Mouse (Mus musculus): ENCODE data around the gene Ap1m2. TPM values are rescaled to one million over a fixed set of nuclear protein-coding genes. Genes with fewer than 3 reads are reported as not detected.
"Not testable (repeated sequence)": the region's sequence is repeated elsewhere in the genome, so short reads cannot be mapped to it uniquely, and the experiment has no call there.

The Ap1m2 gene
- polyA plus RNA-seq, 1 experiment, result 2.5 TPM

GRCm38 (mm10) chr9:21329041-21329440 is 16.9 kb upstream of the Ap1m2 start:
- Histone ChIP-seq H3K4me3 (ENCODE audit: insufficient read depth, low read length) (no peak overlapping the region), H3K4me1 (ENCODE audit: control insufficient read depth, insufficient read depth, low read length) (no peaks in the 10 kb centered on the region), H3K27ac (ENCODE audit: insufficient read depth, low read length) (no peak overlapping the region)
- TF ChIP-seq CTCF (IDR thresholded peaks at IDR 0.05; ENCODE audit: extremely low read depth, insufficient read depth, low read length), result no peak
- no peak for TF ChIP-seq POLR2A (IDR thresholded peaks at IDR 0.05; ENCODE audit: extremely low read depth, insufficient read depth, low read length)

GRCm38 (mm10) chr9:21328041-21328440 is 15.9 kb upstream of the Ap1m2 start:
- TF ChIP-seq POLR2A (IDR thresholded peaks at IDR 0.05; ENCODE audit: extremely low read depth, insufficient read depth, low read length) (no peak), CTCF (IDR thresholded peaks at IDR 0.05; ENCODE audit: extremely low read depth, insufficient read depth, low read length) (no peak)
- no peaks in the 10 kb centered on the region for H3K4me1 ChIP-seq (ENCODE audit: control insufficient read depth, insufficient read depth, low read length)

GRCm38 (mm10) chr9:21327569-21327968 is 15.4 kb upstream of the Ap1m2 start:
- Histone ChIP-seq H3K27ac (ENCODE audit: insufficient read depth, low read length) (no peak overlapping the region), H3K4me1 (ENCODE audit: control insufficient read depth, insufficient read depth, low read length) (no peaks in the 10 kb centered on the region), H3K4me3 (ENCODE audit: insufficient read depth, low read length) (no peak overlapping the region)
- TF ChIP-seq POLR2A (IDR thresholded peaks at IDR 0.05; ENCODE audit: extremely low read depth, insufficient read depth, low read length) (no peak), CTCF (IDR thresholded peaks at IDR 0.05; ENCODE audit: extremely low read depth, insufficient read depth, low read length) (no peak)

More at GRCm38 (mm10) chr9:21328041-21328440, 15.9 kb upstream of the Ap1m2 start:
- Histone ChIP-seq H3K27ac (ENCODE audit: insufficient read depth, low read length) (no peak overlapping the region), H3K4me3 (ENCODE audit: insufficient read depth, low read length) (no peak overlapping the region)

- Histone ChIP-seq H3K4me1 (ENCODE audit: control insufficient read depth, insufficient read depth, low read length) (no peaks in the 10 kb centered on the region), H3K27ac (ENCODE audit: insufficient read depth, low read length) (no peak overlapping the region), H3K4me3 (ENCODE audit: insufficient read depth, low read length) (no peak overlapping the region)
- TF ChIP-seq POLR2A (IDR thresholded peaks at IDR 0.05; ENCODE audit: extremely low read depth, insufficient read depth, low read length), result no peak
- TF ChIP-seq CTCF (IDR thresholded peaks at IDR 0.05; ENCODE audit: extremely low read depth, insufficient read depth, low read length), result no peak
These were observed 12.1 kb upstream of the Ap1m2 start for GRCm38 (mm10) chr9:21324269-21324668.

- H3K4me1 ChIP-seq (ENCODE audit: control insufficient read depth, insufficient read depth, low read length); H3K27ac ChIP-seq (ENCODE audit: insufficient read depth, low read length): not testable (repeated sequence)
- H3K4me3 ChIP-seq (ENCODE audit: insufficient read depth, low read length), result peak overlapping the region; percentile 88; the same call in 1 of the 2 replicates
These were observed 10.8 kb upstream of the Ap1m2 start for GRCm38 (mm10) chr9:21322917-21323297.

GRCm38 (mm10) chr9:21322211-21322916 is 10.2 kb upstream of the Ap1m2 start:
- TF ChIP-seq CTCF (IDR thresholded peaks at IDR 0.05; ENCODE audit: extremely low read depth, insufficient read depth, low read length), result no peak
- no peak for TF ChIP-seq POLR2A (IDR thresholded peaks at IDR 0.05; ENCODE audit: extremely low read depth, insufficient read depth, low read length)
- Histone ChIP-seq H3K4me3 (ENCODE audit: insufficient read depth, low read length) (peak overlapping the region; percentile 88), H3K27ac (ENCODE audit: insufficient read depth, low read length) (no peak overlapping the region), H3K4me1 (ENCODE audit: control insufficient read depth, insufficient read depth, low read length) (no peaks in the 10 kb centered on the region)

DNA sequence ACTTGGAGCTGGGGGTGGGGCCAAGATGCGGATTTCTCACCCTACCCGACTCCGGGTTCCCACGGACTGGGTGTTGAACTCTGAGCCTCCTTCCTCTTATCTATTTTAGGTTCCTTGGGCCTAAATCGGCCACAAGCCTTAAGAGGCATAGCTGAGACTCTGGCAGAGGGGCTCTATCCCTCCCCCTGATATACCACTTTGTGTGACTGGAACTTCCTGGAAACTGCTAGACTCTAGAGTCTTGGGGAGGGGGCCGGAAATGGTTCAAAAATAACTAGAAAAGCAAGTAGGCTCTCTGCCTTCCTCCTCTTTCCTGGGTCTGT is 9.3 kb upstream of the Ap1m2 start:
- Histone ChIP-seq H3K4me3 (ENCODE audit: insufficient read depth, low read length) (peak overlapping the region; percentile 88), H3K27ac (ENCODE audit: insufficient read depth, low read length) (no peak overlapping the region), H3K4me1 (ENCODE audit: control insufficient read depth, insufficient read depth, low read length) (no peaks in the 10 kb centered on the region)
- no peak for TF ChIP-seq CTCF (IDR thresholded peaks at IDR 0.05; ENCODE audit: extremely low read depth, insufficient read depth, low read length)
- no peak for TF ChIP-seq POLR2A (IDR thresholded peaks at IDR 0.05; ENCODE audit: extremely low read depth, insufficient read depth, low read length)

- Histone ChIP-seq H3K4me1 (ENCODE audit: control insufficient read depth, insufficient read depth, low read length) (no peaks in the 10 kb centered on the region), H3K4me3 (ENCODE audit: insufficient read depth, low read length) (peak within 1 kb of the TSS; percentile 88), H3K27ac (ENCODE audit: insufficient read depth, low read length) (peak within 1 kb of the TSS; percentile 20; the same call in 1 of the 2 replicates)
- TF ChIP-seq POLR2A (IDR thresholded peaks at IDR 0.05; ENCODE audit: extremely low read depth, insufficient read depth, low read length) (peak; percentile 56; the same call in 1 of the 2 replicates), CTCF (IDR thresholded peaks at IDR 0.05; ENCODE audit: extremely low read depth, insufficient read depth, low read length) (no peak)
These were observed 8.7 kb upstream of the Ap1m2 start, which contains the start of gene Slc44a2 for GRCm38 (mm10) chr9:21320619-21321512. Slc44a2 (plus strand) TSS chr9:21320698.

- TF ChIP-seq CTCF (IDR thresholded peaks at IDR 0.05; ENCODE audit: extremely low read depth, insufficient read depth, low read length), result no peak
- no peak for TF ChIP-seq POLR2A (IDR thresholded peaks at IDR 0.05; ENCODE audit: extremely low read depth, insufficient read depth, low read length)
- H3K4me1 ChIP-seq (ENCODE audit: control insufficient read depth, insufficient read depth, low read length), result no peaks in the 10 kb centered on the region
- no peak overlapping the region for H3K27ac ChIP-seq (ENCODE audit: insufficient read depth, low read length)
- peak overlapping the region; percentile 88 for H3K4me3 ChIP-seq (ENCODE audit: insufficient read depth, low read length)
These were observed 8.1 kb upstream of the Ap1m2 start for GRCm38 (mm10) chr9:21320280-21320618.

- Histone ChIP-seq H3K4me3 (ENCODE audit: insufficient read depth, low read length) (no peak overlapping the region), H3K27ac (ENCODE audit: insufficient read depth, low read length) (no peak overlapping the region), H3K4me1 (ENCODE audit: control insufficient read depth, insufficient read depth, low read length) (no peaks in the 10 kb centered on the region)
- TF ChIP-seq CTCF (IDR thresholded peaks at IDR 0.05; ENCODE audit: extremely low read depth, insufficient read depth, low read length), result no peak
- TF ChIP-seq POLR2A (IDR thresholded peaks at IDR 0.05; ENCODE audit: extremely low read depth, insufficient read depth, low read length), result no peak
These were observed 7.4 kb upstream of the Ap1m2 start for GRCm38 (mm10) chr9:21319503-21319902.
